Mouse (Mus musculus) T-helper 1 cell (primary cell): ENCODE data around the gene Dcaf7.
"Not testable (repeated sequence)": the region's sequence is repeated elsewhere in the genome, so short reads cannot be mapped to it uniquely, and the experiment has no call there.

Source experiments
- in situ Hi-C: fragments of 300-600 bp; cut with MboI, MseI; formaldehyde crosslinking; loops from one replicate; pipeline ENCODE4 v1.15.1; 2025; ENCODE audit warnings: high pct_unique_total_duplicates

Gene Dcaf7

DNA sequence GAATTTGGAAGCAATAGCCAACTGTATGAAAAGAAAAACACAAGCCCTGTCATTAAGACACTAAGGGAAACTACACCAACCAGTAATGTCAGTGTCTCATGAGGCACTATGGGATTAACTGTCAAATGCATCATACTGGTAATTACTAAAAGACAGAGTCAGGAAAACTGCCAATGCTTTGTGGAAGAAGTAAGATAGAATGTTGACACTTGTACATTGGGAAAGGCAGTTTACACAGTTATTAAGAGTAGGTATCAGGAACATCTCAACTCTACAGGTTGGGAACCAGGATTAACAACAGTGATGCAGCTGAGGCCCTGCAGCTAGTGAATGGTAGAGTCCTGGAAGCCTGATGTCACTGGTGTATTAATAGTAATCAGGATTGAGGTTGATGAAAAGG, 7.7 kb downstream of the Dcaf7 start:
- in situ Hi-C loops: loop anchor here (25.0 kb wide), 1 partner anchor 1543 kb away; no protein-coding TSS in a partner anchor

DNA sequence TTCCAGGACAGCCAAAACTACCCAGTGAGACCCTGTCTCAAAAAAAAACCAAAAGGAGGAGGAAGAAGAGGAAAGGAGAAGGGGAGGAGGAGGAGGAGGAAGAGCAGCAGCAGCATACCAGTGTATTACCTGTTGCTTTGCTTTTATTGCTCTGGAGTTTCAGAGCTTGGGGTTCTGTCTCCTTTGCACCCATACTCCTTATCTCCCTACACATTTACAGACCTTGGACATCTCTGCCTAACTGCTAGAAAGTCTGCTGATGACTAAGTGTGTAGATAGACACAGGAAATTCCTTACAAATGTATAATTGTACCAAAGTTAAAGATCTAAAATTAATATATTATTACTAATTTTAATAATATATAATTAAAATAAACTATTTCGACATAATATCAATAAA, 8.6 kb downstream of the Dcaf7 start:
- in situ Hi-C loops: loop anchor here (25.0 kb wide), 1 partner anchor 1542 kb away; no protein-coding TSS in a partner anchor

DNA sequence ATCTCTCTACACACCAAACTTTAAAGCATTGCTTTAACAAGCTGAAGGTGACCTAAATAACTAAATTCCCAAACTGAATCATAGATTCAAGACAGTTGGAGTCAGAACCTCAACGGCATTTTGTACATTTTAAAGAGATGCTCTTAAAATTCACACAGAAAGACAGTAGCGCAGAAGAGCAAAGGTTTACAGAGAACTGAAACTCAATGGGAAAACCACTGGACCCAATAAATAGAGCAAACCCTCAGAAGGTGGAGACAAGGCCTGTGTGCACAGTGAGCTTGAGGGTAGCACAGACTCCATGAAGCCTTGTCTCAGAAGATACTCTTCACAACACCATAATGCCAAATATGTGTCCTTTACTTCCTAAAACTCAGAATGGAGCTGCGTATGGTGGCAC, 9.1 kb downstream of the Dcaf7 start:
- in situ Hi-C loops: loop anchor here (25.0 kb wide), 1 partner anchor 1542 kb away; no protein-coding TSS in a partner anchor

DNA sequence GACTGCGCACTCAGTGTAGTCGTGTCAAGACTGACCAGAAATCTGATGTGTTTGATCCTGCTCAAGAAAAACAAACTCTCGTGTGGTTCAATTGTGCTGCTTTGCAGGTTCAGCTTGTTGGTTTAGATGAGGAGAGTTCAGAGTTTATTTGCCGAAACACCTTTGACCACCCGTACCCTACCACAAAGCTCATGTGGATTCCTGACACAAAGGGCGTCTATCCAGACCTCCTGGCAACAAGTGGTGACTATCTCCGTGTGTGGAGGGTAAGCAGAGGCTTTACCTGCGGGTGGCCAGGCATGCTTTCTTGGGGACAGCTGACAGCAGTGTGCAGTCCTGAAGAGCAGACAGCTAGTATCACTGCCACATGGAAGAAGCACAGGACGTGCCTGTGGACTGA, 9.9 kb downstream of the Dcaf7 start:
- in situ Hi-C loops: loop anchor here (25.0 kb wide), 1 partner anchor 1541 kb away; no protein-coding TSS in a partner anchor

DNA sequence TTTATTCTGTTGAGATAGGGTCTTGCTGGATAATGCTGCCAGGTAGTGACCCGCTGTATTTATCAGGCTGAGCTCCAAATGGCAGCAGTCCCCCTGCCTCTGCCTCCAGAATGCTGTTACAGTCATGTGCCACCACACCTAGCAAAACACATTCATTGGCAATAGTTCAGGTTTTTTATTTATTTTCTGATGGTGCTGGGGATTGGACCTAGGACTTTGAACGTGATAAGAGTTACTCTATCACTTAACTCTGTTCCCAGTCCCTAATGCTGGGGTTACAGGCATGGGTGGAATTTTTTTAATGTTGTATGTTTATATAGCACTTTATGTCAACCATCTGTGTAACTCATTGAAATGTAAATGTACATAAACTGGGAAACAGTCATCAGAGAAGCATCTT, 17.2 kb downstream of the Dcaf7 start:
- in situ Hi-C loops: no loop called here

DNA sequence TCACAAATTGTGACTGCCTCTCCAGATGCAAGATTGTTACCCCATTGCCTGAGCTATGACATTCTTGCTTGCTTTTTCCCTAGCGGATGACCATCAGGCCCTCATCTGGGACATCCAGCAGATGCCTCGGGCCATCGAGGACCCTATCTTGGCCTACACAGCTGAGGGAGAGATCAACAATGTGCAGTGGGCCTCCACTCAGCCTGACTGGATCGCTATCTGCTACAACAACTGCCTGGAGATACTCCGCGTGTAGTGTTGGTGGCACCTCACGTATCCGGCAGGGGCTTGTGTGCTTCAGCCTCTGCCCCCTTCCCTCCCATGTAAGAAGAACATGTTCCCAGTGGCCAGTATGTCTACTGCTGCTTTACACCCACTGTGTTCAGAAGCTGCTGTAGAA, 17.9 kb downstream of the Dcaf7 start:
- in situ Hi-C loops: no loop called here

DNA sequence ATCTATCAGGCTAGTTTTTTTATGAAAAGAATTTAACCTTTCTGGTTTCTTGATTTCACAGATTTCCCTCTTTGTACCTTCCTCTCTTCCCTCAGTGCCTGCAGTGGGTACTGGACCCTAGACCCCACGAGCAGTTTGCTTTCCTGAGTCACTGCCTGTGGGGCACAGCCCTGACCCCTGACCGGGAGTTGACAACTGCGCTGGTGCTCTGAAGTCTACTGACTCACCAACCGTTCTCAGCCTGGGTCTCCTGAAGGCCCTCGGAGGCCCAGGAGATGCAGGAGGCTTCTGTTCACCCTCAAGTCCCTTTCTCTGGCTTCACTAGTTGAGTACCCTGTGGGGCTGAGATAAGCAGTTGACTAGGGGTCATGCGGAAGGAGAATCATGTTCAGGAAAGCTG, 18.7 kb downstream of the Dcaf7 start:
- in situ Hi-C loops: no loop called here

DNA sequence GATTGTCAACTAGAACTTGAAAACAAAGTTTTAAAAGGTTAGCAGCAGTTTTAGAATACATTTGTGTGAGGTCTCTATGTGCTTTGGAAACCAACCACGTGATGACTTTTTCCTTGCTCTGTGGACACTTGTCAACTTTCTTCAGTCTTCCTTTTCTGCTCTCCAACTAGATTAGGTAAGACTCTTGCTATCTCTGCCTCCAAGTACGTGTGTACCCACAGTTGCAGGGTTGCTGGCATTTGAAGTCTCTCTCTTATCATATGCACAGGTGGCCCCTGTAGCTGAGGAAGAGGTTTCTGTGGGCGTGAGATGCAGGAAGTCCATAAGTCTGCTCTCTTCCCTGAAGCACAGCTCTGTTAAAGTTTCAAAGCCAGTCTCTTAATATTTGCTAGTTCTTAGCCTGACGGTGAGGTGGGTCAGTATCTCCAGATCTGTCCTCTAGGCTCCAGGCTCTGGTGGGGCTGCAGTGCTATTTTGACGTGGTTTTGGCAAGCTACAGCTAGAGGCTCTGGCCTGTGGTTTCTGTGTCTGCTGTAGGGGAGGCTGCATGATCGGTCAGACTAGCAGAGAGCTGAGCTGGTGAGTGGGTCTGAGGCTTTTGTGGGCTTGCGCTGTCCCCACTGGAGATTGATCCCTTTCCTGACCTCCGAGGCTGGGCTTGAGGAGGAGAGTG, 20.3 kb downstream of the Dcaf7 start:
- in situ Hi-C loops: no loop called here

DNA sequence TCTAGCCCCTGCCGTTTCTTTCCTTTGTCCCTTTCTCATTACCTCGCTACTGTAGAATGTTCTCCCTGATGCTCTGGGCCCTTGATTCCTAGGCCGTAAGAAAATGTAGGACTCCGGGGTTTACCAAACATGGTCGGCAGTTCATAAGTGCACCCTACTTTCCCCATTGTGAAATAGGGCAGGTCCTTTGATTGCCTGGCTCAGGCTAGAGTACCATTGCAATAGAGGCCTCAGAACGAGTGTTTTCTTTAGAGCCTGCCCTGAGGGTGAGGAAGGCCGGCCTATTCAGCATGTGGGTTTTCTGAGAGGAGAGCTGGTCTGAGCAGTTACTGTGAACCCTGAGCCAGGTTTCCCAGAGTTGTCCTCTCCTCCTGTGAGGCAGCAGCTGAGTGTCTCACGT, 21.3 kb downstream of the Dcaf7 start:
- in situ Hi-C loops: no loop called here

DNA sequence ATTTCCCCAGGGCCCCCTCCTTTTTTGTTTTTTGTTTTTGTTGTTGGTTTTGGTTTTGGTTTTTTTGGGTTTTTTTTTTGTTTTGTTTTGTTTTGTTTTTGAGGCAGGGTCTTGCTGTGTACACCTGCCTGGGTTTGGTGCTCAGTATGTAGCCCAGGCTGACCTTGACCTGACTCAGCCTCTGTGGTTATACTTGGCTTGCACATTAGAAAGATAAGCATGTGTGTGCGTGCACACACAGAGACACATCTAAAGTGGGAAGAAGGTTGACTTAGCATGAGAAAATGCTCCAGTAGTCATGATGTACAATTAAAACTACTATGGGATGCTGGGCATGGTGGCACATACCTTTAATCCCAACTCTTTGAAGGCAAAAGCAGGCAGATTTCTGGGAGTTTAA, 23.9 kb downstream of the Dcaf7 start:
- in situ Hi-C loops: no loop called here

DNA sequence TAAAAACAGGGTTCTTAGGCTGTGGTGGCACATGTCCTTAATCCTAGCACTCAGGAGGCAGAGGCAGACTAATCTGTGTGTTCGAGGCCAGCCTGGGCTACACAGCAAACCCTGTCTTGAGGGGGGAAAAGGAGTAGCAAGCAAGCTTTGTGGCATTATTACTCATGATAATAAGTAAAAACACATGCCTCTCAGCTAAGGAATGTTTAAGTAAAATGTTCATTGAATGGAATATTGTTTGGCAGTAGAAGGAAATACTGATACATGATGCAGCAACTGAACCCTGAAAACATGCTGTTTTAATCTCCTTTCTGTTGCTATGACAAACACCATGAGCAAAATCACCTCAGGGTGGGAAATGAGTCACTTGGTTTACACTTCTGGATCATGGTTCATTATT, 24.6 kb downstream of the Dcaf7 start:
- in situ Hi-C loops: no loop called here

DNA sequence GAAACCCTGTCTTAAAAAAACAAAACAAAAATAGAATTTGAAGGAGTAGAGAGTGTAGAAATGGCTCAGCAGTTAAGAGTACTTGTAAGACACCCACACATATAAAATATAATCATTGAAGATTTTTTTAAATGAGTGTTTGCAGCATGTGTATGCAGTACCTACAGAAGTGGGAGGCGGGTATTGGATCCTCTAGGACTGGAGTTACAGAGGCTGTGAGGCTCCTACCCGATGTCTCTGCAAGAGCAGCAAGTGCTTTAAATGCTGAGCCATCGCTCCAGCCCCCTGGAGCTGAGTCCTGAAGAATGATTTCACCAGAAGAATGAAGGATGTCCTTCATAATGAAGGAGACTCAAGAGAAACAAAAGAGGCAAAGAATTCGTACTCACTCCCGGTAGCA, 27.1 kb downstream of the Dcaf7 start:
- in situ Hi-C loops: no loop called here

DNA sequence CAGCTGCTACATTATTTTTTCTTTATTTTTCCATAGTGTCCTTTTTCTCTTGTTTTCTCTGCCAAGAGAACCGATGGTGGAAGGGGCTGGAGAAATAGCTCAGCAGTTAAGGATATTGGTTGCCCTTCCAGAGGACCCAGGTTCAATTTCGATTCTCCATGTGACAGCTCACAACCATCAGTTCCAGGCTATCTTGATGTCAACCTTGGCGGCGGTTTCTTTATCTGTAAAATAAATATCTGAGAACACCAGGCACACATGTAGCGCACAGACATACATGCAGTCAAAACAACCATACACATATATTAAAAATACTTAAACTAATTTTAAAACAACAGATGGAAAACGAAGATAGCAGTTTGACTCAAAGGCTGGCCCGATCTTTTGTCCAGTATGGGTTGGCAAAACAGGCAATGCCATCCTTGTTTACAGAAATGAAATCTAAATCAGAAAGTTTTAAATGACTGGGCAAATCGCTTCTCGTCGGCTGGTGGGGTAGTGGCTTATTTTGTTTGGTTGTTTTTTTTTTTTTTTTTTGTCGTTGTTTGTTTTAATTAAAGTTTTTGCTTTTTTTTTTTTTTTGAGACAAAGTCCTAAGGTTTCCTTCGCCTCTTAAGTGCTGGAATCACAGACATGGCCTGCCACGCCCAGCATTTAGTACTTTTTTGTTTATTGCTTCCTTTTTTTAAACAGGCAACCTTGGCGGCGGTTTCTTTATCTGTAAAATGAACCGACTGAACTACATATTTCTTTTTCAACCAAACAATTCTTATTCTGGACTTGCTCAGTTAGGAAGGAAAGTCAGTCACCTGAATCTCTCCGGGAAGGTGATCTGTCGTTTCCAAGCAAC, 28.6 kb downstream of the Dcaf7 start:
- in situ Hi-C loops: no loop called here

DNA sequence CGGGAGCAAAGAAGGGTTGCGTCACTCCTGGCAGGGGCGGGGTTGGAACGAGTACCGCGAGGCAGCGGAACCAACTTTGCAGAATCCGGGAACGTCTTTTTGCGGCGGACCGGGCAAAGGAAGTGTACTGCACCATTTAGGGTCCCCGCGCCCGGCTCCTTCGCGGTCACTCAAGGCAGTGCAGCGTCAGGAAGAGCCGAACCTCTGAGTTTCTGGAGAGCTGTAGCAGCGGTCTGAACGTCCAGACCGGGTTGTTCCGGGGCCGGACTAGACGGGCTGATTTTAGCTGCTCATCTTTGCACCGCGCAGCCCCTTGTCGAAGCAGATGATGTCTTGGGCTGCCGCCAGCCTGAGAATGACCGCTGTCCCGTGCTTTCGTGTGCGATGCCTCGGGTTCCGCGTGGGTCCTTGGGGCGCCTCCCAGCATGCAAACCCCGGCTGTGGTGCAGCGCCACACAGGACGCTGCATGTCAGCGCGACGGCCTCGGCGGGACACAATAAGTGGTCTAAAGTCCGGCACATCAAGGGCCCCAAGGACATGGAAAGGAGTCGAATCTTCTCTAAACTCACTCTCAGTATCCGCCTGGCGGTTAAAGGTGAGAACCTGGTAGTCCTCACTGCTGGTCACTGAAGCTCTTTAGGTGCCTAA, 29.4 kb downstream of the Dcaf7 start, which contains the start of gene Taco1:
Gene Taco1 (plus strand): TSS at position 139 of the 649 bp plus-strand sequence.
- in situ Hi-C loops: no loop called here

DNA sequence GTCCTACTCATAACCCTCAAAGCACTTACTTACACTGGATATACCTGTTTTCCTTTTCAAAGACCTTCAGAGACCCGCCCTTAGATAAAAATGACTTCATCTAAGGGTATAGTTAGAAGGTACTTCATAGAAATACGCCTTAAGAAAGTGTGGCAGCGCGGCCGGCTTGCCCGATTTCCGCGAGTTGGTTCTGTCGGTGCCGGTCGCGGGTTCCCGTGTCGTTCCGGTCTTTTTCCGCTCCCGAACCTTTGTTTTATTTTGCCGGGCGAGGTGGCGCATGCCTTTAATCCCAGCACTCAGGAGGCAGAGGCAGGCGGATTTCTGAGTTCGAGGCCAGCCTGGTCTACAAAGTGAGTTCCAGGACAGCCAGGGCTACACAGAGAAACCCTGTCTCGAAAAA, 29.9 kb downstream of the Dcaf7 start:
- in situ Hi-C loops: not testable (repeated sequence)

DNA sequence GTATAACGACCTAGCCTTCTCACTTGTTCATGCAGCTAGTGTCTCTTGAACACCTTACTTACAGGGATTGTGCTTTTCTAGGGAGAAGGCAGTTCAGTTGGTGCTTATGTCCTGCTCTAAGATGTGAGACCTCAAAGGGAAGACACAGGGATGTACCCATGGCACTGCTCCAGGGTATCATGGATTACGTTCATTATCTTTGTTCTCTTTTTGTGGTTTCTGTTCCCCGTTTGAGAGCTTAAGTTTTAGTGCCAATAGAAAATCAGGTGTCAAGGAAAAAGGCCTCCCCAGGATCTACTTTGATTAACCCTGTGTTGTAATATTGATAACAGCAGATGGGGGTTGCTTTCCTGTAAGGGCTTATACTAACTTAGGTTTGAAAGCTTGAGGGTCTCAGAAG, 37.1 kb downstream of the Dcaf7 start:
- in situ Hi-C loops: no loop called here

DNA sequence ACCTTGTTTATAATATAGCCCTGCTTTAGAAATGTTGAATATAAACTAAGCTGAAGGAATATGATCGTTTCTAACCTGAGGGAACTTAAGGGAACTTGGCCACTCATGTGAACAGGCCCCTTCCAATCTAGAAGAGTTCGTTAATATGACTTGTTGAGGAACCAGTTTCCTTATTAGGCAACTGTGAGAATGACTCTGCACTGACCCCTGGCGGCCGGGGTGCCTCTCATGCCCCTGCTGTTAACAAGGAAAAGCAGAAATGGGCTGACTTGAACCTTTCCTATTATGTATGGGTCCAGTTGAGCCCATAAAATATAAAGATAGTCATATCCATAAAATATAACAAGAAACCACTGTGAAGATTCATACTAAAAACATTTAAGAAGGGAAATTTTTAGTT, 39.6 kb downstream of the Dcaf7 start:
- in situ Hi-C loops: no loop called here

DNA sequence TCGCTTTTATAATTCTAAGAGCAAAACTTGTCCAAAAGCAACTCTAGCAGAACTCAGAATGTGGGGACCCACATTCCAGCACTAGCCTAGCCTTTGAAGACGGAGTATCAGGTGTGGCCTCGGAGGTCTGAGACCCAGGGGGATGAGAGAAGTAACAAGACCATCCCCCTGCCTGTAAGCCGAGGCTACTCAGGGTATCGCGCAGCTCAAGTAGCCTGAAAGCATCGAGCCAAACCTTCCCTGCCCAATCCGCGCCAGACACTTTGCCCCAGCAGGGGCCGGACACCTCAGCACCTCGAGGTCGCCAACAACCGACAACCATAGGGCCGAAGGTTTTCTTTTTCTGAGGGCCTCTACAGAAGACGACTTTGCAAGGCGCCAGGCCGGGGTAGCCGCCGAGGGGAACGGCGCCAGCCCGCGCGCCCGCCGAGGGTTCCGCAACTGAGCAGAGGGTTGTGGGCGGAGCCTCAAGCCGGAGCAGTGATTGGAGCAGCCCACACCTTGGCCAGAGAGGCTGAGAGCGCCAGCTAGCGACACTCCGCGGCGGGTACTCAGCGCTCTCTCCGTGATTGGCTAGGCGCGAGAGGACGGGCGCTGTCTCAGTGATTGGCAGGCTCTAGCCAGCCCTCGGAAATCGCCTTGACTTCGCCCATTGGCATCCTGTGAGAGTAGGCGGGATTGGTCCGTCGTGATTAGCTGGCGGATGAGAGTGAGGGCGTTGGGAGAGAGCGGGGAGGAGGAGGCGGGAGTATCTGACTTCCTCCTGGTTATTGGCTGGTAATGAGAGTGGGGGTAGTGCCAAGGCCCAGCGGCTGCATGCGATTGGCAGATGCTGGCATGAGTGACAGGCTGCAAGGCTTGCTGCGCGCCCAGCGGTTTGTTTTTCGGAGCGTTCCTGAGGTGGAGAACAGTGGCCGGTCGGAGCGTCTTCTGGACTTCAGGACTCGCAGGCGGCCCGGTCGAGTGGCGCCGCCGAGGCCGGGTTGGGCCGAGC, 47.3 kb downstream of the Dcaf7 start, which contains the start of gene Map3k3:
Gene Map3k3 (plus strand): TSS at position 906 of the 994 bp plus-strand sequence.
- in situ Hi-C loops: no loop called here

DNA sequence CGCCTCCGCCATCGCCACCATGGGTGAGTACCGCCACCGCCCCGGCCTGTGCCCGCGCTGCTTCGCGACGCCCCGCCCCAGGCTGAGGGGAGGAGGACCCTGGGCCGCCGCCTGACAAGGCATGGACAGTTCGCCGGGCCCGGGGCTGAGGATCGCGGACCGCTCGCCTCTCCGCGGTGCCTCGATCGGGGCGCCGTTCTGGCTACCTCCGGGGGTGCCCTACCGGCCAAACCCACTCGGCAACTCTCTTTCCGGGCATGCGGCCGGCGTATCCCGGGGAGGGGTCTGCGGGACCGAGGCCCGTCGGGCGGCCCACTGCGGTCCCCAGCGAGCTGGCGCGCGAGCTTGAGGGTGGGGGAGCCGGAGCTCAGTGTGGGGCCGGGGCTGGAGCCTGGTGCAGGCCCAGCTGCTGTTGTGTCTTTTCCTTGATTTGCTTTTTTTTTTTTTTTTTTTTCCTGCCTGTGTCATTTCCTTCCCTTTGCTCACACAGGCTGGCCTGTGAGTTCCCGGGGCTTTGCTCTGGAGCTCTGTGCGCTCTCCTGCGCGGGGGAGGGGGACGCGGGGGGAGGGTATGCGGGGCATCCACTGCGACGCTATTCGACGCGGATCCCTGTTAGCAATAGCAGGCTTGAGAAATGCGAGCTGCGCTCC, 48.4 kb downstream of the Dcaf7 start:
- in situ Hi-C loops: no loop called here

DNA sequence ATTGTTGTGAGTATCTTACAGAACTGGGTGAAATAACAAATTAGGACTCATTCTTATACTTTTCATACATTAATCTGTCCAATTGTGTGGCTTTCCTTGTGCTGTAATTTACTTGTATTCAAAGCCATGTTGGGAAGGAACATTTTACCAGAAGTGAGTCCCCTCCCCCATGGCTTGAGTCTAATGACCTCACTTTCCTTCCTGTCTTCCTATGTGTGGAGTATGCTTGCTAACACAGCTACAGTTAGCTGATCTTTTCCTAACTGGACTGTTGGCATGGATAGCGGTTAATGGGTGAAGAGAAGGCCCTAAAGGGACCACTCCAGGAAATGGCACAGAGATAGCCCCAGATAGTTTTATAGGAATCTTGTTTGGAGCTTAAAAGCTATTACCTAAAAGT, 61.6 kb downstream of the Dcaf7 start:
- in situ Hi-C loops: no loop called here

DNA sequence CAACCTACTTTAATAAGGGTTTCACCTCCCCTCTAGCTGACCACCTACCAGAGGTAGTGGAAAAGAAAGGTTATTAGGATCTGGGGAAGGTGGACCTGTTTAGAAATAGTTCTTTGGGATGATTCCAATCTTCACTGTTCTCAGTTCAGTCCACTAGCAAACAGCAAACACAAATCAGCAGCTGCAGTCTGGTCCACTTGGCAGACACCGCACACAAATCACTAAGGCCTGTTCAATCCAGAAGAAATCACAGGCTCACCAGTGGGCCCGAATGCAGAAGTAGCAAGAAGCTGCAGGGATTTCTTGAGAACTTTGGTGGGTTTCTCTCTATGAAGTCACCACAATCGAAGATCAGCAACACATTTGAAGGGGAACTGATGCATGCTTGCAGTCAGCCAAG, 66.2 kb downstream of the Dcaf7 start:
- in situ Hi-C loops: no loop called here
